Mouse (Mus musculus) bone marrow macrophage, adult 2 months (primary cell): Measurements from ENCODE around the gene Mia3.

Experiments used
- CTCF ChIP-seq: IDR thresholded peaks from 2 replicates; pipeline ENCODE4 v1.5.1; 2012; ENCODE audit warnings: low read depth, mild to moderate bottlenecking, low read length, moderate library complexity
- POLR2A ChIP-seq: IDR thresholded peaks from 2 replicates; pipeline ENCODE4 v1.6.1; 2012; ENCODE audit warnings: mild to moderate bottlenecking, low read depth, low read length, borderline replicate concordance

DNA sequence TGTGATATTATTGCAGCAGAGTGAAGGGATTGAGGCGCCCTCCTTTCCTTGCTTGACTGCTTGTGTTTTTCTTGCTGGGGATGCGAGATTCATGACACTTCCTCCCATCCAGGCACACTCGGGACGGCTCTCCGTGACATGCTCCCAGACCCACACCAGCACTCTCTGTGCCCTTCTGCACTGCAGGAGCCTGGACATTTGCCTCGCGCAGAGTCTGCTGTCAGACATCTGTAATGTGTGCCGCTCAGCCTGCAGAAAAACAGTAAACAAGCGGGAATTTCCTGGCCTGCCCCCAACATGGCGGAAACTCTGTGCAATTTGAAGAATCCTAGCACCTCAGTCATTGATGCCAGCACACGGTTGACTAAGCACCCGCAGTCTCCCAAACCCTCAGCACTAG, 48.5 kb upstream of the Mia3 start, which contains the start of gene Hhipl2:
- TF ChIP-seq CTCF (no peak), POLR2A (no peak)
